Mouse (Mus musculus): Measurements from ENCODE around the gene Gm29289. TPM values are rescaled to one million over a fixed set of nuclear protein-coding genes. Genes with fewer than 3 reads are reported as not detected.
"Not testable (repeated sequence)": the region's sequence is repeated elsewhere in the genome, so short reads cannot be mapped to it uniquely, and the experiment has no call there.

Gm29289 gene
- not detected in 2 replicates for polyA plus RNA-seq (2014; fragmentation: Nextera tagmentation; extraction: Ambion mirVana)

- not testable (repeated sequence) for H3K36me3 ChIP-seq (ENCODE audit: control insufficient read depth, insufficient read depth, low read length); H3K27ac ChIP-seq (ENCODE audit: low read depth); H3K4me1 ChIP-seq (replicated peaks; ENCODE audit: control insufficient read depth, insufficient read depth, low read length); ATAC-seq (replicated peaks; ENCODE audit: low FRiP score, low TSS enrichment, low read depth); H3K4me2 ChIP-seq (ENCODE audit: low read length); H3K4me3 ChIP-seq (ENCODE audit: low read depth, low read length); DNase-seq (ENCODE audit: low spot score); H3K9me3 ChIP-seq (ENCODE audit: control insufficient read depth, low read length); H3K27me3 ChIP-seq (replicated peaks; ENCODE audit: control insufficient read depth, insufficient read depth, low read length); H3K9ac ChIP-seq (ENCODE audit: low read length)
- no CpG with 5 or more reads among the region's 9 CpGs for WGBS
Measured at GRCm38 (mm10) chrY:2932282-2932681, at the start of gene Gm29289. TSS of gene Gm29289 (plus strand) at chrY:2932582.

- not testable (repeated sequence) for H3K9ac ChIP-seq (ENCODE audit: low read length); H3K4me2 ChIP-seq (ENCODE audit: low read length); DNase-seq (ENCODE audit: low spot score); H3K27ac ChIP-seq (ENCODE audit: low read depth); H3K4me3 ChIP-seq (ENCODE audit: low read depth, low read length); H3K9me3 ChIP-seq (ENCODE audit: control insufficient read depth, low read length); H3K36me3 ChIP-seq (ENCODE audit: control insufficient read depth, insufficient read depth, low read length); H3K4me1 ChIP-seq (replicated peaks; ENCODE audit: control insufficient read depth, insufficient read depth, low read length); H3K27me3 ChIP-seq (replicated peaks; ENCODE audit: control insufficient read depth, insufficient read depth, low read length); ATAC-seq (replicated peaks; ENCODE audit: low FRiP score, low TSS enrichment, low read depth)
- WGBS: no CpG with 5 or more reads among the region's 9 CpGs
Measured at GRCm38 (mm10) chrY:2900689-2901088, 31.7 kb upstream of the Gm29289 start, which contains the start of gene Gm10352. TSS of gene Gm10352 (plus strand) at chrY:2900989.

Other genes with a start within 250 kb of the Gm29289 start
- gene H2al2b, start 211.9 kb upstream of the Gm29289 start, polyA plus RNA-seq (2014; fragmentation: Nextera tagmentation; extraction: Ambion mirVana): not detected in 2 replicates
- gene Gm4064, start 136.4 kb upstream of the Gm29289 start, polyA plus RNA-seq (2014; fragmentation: Nextera tagmentation; extraction: Ambion mirVana): not detected in 2 replicates
- not detected in 2 replicates for gene Rbmy, start 101.9 kb upstream of the Gm29289 start, polyA plus RNA-seq (2014; fragmentation: Nextera tagmentation; extraction: Ambion mirVana)
- gene Gm10256, start 101.9 kb upstream of the Gm29289 start, polyA plus RNA-seq (2014; fragmentation: Nextera tagmentation; extraction: Ambion mirVana): not detected in 2 replicates
- gene Gm10352, start 31.6 kb upstream of the Gm29289 start, polyA plus RNA-seq (2014; fragmentation: Nextera tagmentation; extraction: Ambion mirVana): 0.55 TPM in 1 of 2 replicates, not detected in the other